Mouse (Mus musculus): ENCODE results near the gene Angel2. TPM values are rescaled to one million over a fixed set of nuclear protein-coding genes. Genes with fewer than 3 reads are reported as not detected.

Angel2 gene
- polyA plus RNA-seq, 1 experiment from 2014 or later, result 13.3 TPM

- ATAC-seq, result no peak
- Histone ChIP-seq H3K36me3 (replicated peaks; ENCODE audit: insufficient read depth, low read length) (peaks cover 9% of the 10 kb centered on the region; the same call in 1 of the 2 replicates), H3K27me3 (ENCODE audit: insufficient read depth, low read length) (no peaks in the 10 kb centered on the region), H3K4me1 (ENCODE audit: insufficient read depth) (no peaks in the 10 kb centered on the region; the same call in 1 of the 2 replicates), H3K9me3 (ENCODE audit: low read length) (no peaks in the 10 kb centered on the region), H3K4me2 (ENCODE audit: low read depth, low read length) (no peak overlapping the region), H3K4me3 (ENCODE audit: low read depth, low read length) (no peak overlapping the region), H3K27ac (ENCODE audit: low read depth) (no peak overlapping the region), H3K9ac (replicated peaks) (no peak overlapping the region)
- TF ChIP-seq CTCF (IDR thresholded peaks at IDR 0.05; ENCODE audit: low read depth) (no peak), EP300 (IDR thresholded peaks at IDR 0.05; ENCODE audit: low read depth) (no peak; the same call in 1 of the 2 replicates)
- 51% methylated on average over 6 of the region's 6 CpGs for WGBS (ENCODE audit: insufficient replicate concordance)
- no peak for DNase-seq
Observed at GRCm38 (mm10) chr1:190893559-190894167, 31.2 kb upstream of the Angel2 start.

GRCm38 (mm10) chr1:190898186-190898585, 26.7 kb upstream of the Angel2 start:
- Histone ChIP-seq H3K4me1 (ENCODE audit: insufficient read depth) (no peaks in the 10 kb centered on the region; the same call in 1 of the 2 replicates), H3K4me2 (ENCODE audit: low read depth, low read length) (no peak overlapping the region), H3K27me3 (ENCODE audit: insufficient read depth, low read length) (no peaks in the 10 kb centered on the region), H3K36me3 (replicated peaks; ENCODE audit: insufficient read depth, low read length) (0 out of 2 replicates have a peak, but pooled peaks cover 4% of the 10 kb centered on the region), H3K4me3 (ENCODE audit: low read depth, low read length) (no peak overlapping the region), H3K9me3 (ENCODE audit: low read length) (no peaks in the 10 kb centered on the region), H3K9ac (replicated peaks) (no peak overlapping the region), H3K27ac (ENCODE audit: low read depth) (no peak overlapping the region)
- DNase-seq (no peak), ATAC-seq (no peak)
- WGBS (ENCODE audit: insufficient replicate concordance), result 85% methylated on average over 3 of the region's 3 CpGs
- TF ChIP-seq EP300 (IDR thresholded peaks at IDR 0.05; ENCODE audit: low read depth), result no peak
- TF ChIP-seq CTCF (IDR thresholded peaks at IDR 0.05; ENCODE audit: low read depth), result no peak

- TF ChIP-seq EP300 (IDR thresholded peaks at IDR 0.05; ENCODE audit: low read depth) (no peak), CTCF (IDR thresholded peaks at IDR 0.05; ENCODE audit: low read depth) (no peak)
- H3K36me3 ChIP-seq (replicated peaks; ENCODE audit: insufficient read depth, low read length), result 0 out of 2 replicates have a peak, but pooled peaks cover 7% of the 10 kb centered on the region
- no peak overlapping the region for H3K27ac ChIP-seq (ENCODE audit: low read depth)
- H3K27me3 ChIP-seq (ENCODE audit: insufficient read depth, low read length), result no peaks in the 10 kb centered on the region
- H3K9me3 ChIP-seq (ENCODE audit: low read length), result no peaks in the 10 kb centered on the region
- DNase-seq, result no peak
- no peak overlapping the region for H3K9ac ChIP-seq (replicated peaks)
- no peak for ATAC-seq
- no peak overlapping the region for H3K4me2 ChIP-seq (ENCODE audit: low read depth, low read length)
- 75% methylated on average over 9 of the region's 9 CpGs for WGBS (ENCODE audit: insufficient replicate concordance)
- no peaks in the 10 kb centered on the region for H3K4me1 ChIP-seq (ENCODE audit: insufficient read depth)
- H3K4me3 ChIP-seq (ENCODE audit: low read depth, low read length), result no peak overlapping the region
Observed at GRCm38 (mm10) chr1:190898899-190899575, 25.9 kb upstream of the Angel2 start.

GRCm38 (mm10) chr1:190901082-190901481, 23.8 kb upstream of the Angel2 start:
- Histone ChIP-seq H3K4me1 (ENCODE audit: insufficient read depth) (no peaks in the 10 kb centered on the region), H3K9me3 (ENCODE audit: low read length) (no peaks in the 10 kb centered on the region), H3K27me3 (ENCODE audit: insufficient read depth, low read length) (no peaks in the 10 kb centered on the region), H3K4me2 (ENCODE audit: low read depth, low read length) (no peak overlapping the region), H3K27ac (ENCODE audit: low read depth) (no peak overlapping the region), H3K36me3 (replicated peaks; ENCODE audit: insufficient read depth, low read length) (0 out of 2 replicates have a peak, but pooled peaks cover 15% of the 10 kb centered on the region), H3K4me3 (ENCODE audit: low read depth, low read length) (no peak overlapping the region), H3K9ac (replicated peaks) (no peak overlapping the region)
- 62% methylated on average over 2 of the region's 2 CpGs for WGBS (ENCODE audit: insufficient replicate concordance)
- no peak for TF ChIP-seq CTCF (IDR thresholded peaks at IDR 0.05; ENCODE audit: low read depth)
- TF ChIP-seq EP300 (IDR thresholded peaks at IDR 0.05; ENCODE audit: low read depth), result no peak
- no peak for ATAC-seq
- DNase-seq, result no peak

GRCm38 (mm10) chr1:190904136-190904535, 20.8 kb upstream of the Angel2 start:
- Histone ChIP-seq H3K4me2 (ENCODE audit: low read depth, low read length) (no peak overlapping the region), H3K4me3 (ENCODE audit: low read depth, low read length) (no peak overlapping the region), H3K27ac (ENCODE audit: low read depth) (no peak overlapping the region), H3K4me1 (ENCODE audit: insufficient read depth) (no peaks in the 10 kb centered on the region), H3K9ac (replicated peaks) (no peak overlapping the region), H3K27me3 (ENCODE audit: insufficient read depth, low read length) (no peaks in the 10 kb centered on the region), H3K9me3 (ENCODE audit: low read length) (no peaks in the 10 kb centered on the region), H3K36me3 (replicated peaks; ENCODE audit: insufficient read depth, low read length) (0 out of 2 replicates have a peak, but pooled peaks cover 11% of the 10 kb centered on the region)
- WGBS (ENCODE audit: insufficient replicate concordance), result 88% methylated on average over 3 of the region's 3 CpGs
- TF ChIP-seq CTCF (IDR thresholded peaks at IDR 0.05; ENCODE audit: low read depth), result no peak
- TF ChIP-seq EP300 (IDR thresholded peaks at IDR 0.05; ENCODE audit: low read depth), result no peak
- no peak for ATAC-seq
- no peak for DNase-seq

GRCm38 (mm10) chr1:190904714-190905113, 20.2 kb upstream of the Angel2 start:
- 85% methylated on average over 16 of the region's 16 CpGs for WGBS (ENCODE audit: insufficient replicate concordance)

More at GRCm38 (mm10) chr1:190904714-190905113, 20.2 kb upstream of the Angel2 start:
- DNase-seq (no peak), ATAC-seq (no peak)
- Histone ChIP-seq H3K4me2 (ENCODE audit: low read depth, low read length) (no peak overlapping the region), H3K27ac (ENCODE audit: low read depth) (no peak overlapping the region), H3K4me3 (ENCODE audit: low read depth, low read length) (no peak overlapping the region), H3K27me3 (ENCODE audit: insufficient read depth, low read length) (no peaks in the 10 kb centered on the region), H3K4me1 (ENCODE audit: insufficient read depth) (no peaks in the 10 kb centered on the region), H3K9ac (replicated peaks) (no peak overlapping the region), H3K9me3 (ENCODE audit: low read length) (no peaks in the 10 kb centered on the region), H3K36me3 (replicated peaks; ENCODE audit: insufficient read depth, low read length) (0 out of 2 replicates have a peak, but pooled peaks cover 11% of the 10 kb centered on the region)
- no peak for TF ChIP-seq CTCF (IDR thresholded peaks at IDR 0.05; ENCODE audit: low read depth)
- no peak for TF ChIP-seq EP300 (IDR thresholded peaks at IDR 0.05; ENCODE audit: low read depth)
